Mouse (Mus musculus): Measurements from ENCODE around the gene Med8.

Med8 gene

DNA sequence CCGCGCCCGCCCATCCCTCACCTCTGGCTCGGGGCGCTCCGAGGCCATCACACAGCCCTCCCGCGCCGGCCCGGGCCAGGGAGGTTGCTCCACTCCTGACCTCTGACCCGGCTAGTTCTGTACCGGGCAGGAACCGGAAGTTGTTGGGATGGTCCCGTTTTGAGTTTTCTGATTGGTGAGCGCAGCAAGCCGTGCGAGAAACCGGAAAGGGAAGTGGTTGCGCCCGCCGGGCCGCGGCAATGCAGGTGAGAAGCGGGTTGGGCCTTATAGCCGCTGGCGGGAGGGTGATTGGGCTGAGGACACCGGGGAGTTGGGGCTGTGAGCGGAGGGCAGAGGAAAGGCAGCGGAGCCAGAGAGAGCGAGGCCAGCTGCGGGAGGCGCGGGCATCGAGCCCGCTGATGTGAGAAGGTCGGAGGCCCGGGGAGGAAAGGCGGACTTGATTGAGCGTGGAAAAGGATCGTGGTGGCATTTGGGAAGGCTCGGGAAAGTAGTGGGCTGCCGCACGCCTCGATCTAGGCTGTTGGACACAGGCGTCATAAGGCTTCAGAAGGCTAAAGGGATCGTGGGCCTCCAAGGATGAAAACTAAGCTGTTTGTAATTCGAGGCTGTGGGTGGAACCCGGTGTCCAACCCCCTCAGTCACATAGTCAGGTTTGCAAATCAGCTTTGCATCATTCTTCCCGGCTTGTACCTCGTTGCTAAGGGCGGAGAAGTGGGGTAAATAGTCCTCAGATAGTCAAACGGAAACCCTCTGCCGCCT is at the start of gene Med8, which contains the start of gene Szt2:
Gene Med8 (plus strand): TSS at position 196 of the 759 bp plus-strand sequence.
Gene Szt2 (minus strand): TSS at position 132 of the 759 bp plus-strand sequence.
- peak; percentile 70 for DNase-seq (ENCODE audit: low spot score)

DNA sequence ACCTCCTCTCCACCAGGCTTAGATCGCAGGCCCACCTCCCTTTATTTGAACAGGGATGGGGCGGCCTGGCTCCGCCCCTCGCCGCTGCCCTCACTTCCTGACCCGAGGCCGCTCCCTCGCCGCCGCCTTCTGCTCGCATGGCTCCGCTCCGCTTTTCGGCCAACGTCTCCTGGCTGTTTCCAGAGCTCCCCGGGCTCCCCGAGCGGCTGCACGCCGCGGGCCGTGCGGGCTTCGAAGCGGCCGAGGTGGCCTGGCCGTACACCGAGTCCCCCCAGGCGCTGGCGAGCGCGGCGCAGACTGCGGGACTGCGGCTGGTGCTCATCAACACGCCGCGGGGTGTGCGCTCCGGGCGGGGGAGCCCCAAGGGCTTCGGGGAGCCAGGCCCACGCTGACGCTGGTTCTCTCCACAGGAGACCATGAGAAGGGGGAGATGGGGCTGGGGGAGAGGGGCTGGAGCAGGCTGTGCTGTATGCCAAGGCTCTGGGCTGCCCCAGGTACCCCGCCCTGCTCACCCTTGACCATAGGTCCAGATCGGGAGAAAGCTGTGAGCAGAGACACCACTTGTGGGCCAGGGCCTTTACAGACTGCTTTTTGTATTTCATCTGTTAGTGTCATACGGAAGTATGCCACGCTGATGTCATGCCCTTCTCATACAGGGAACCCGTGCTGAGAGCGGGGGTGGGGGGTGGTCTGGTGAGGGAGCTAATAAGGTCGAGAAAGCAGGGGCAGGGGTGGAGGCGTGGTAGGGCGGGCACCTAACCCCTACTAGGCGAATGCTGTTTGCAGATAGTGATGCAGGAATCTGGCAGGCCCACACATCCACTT is 49.0 kb upstream of the Med8 start:
- DNase-seq (ENCODE audit: low spot score): peak; percentile 60

DNA sequence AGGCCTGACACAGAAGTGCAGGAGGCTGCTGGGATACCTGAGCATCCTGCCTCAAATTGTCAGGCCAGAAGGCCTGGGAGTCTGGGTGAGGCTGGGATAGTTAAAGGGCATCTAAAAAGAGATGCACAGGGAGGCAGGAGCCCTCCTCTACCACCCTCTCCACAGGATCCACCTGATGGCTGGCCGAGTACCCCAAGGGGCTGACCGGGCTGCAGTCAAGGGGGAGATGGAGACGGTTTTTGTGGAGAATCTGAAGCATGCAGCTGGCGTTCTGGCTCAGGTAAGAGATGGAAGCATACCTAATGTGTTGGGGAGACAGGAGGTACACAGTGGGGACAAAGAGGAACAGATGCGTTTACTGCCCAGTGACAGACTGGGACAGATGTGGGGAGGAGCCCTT is 47.7 kb upstream of the Med8 start:
- no peak for DNase-seq (ENCODE audit: low spot score)

DNA sequence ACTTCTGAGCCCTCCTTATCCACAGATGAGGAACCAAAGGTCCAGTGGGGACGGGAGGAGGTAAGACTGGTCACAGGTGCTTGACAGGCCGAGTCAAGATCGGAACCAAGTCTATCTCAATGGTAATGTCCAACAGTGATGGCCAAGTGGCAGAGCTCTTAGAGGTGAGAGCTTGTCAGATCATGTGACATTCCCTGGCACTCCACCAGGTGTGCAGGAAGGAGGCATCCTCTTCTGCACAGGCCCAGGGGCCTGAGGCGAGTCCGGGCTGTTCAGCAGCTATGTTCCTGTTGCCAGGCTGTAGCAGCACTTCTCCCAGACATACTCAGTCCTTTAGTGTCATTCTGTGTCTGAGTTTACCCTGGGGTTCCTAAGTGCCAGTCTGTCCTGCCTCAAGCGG is 46.3 kb upstream of the Med8 start:
- DNase-seq (ENCODE audit: low spot score): no peak

DNA sequence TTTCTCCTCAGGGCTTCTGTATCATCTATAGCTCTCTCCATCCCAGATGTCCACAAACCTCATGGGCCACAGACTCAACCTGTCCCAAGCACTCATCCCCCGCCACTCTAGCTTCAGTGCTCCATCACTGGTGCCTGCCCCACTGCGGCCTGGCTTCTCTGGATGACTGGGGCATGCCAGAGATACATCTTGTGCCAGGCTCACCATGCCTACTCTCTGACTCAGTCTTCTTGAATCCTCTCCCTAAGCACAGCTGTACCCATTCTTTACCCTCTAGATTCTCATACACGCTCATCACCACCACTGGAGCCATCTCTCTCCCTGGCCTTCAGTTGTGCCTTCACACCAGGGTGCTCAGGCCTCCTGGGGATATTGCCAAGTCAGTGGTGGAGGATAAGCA is 45.2 kb upstream of the Med8 start:
- DNase-seq (ENCODE audit: low spot score): no peak

DNA sequence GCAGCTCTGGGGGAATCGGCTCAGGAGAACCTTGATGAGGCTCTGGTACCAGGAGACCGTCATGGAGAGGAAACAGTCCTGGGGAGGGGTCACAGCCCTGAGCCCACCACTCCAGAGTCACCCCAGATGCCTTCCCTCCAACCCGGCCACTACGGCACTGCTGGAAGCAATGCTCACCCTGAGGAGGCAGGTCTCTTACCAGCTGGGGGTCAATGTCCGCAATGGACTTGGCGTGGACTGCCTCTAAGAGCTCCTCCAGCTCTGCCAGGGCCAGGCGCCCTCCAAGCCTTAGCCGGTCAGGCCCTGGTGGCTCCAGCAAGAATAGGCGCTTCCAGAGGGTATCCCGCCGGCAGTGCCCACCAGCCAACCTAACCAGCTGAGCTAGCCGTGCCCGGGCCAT is 44.5 kb upstream of the Med8 start:
- DNase-seq (ENCODE audit: low spot score): no peak

DNA sequence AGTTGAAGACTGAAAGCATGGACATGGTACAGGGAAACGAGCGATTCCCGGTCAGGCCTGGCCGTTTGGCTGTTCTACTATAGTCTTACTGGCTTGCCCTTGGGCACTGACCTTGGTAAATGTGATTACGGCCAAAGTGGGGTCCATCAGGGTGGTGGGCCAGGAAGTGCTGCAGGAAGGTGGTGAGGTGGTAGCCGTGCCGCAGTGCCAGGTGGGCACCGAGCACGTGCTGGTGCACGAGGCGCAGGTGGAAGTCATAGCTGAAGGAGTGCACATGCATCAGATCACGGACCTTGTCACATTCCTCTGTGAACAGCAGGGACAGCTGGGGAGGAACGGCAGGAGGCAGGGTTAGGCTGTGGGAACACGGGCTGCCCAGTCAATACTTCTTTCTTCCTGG is 43.1 kb upstream of the Med8 start:
- DNase-seq (ENCODE audit: low spot score): no peak

DNA sequence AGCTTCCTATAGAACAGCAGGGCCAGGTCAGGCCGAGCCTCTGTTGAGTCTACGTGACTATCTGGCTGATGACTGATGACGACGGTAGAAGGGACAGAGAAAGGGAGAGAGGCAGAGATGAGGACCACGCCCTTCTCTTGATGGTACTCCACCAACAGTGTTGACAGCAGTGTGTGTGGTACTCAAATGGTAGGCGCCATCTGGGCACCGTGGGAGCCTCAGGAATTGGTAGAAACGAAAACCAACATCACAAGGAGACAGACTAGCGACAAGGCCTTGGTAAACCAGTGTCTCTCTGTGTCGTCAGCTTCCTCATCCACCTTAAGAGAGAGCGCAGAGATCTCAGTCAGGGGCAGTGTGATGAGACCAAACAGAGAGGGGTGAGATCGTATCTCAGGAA is 41.6 kb upstream of the Med8 start:
- no peak for DNase-seq (ENCODE audit: low spot score)

DNA sequence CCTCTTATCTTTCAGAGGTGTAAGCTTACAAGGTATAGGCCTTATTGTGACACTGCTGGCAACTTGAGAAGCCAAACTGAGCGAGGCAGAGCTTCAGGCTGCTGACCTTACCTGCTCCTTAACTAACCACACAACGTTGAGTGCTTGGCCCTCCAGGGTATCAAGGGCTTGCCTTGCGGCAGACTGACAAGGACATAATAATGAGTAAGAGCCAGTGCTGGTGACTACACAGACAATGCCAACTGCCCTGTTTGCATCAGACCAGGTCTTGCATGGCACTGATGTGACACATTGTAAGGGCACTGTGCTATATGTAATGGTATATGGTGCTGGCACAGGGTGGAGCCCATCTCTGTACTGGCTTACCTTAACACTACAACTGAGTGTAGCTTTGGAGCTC is 40.5 kb upstream of the Med8 start:
- DNase-seq (ENCODE audit: low spot score): no peak

DNA sequence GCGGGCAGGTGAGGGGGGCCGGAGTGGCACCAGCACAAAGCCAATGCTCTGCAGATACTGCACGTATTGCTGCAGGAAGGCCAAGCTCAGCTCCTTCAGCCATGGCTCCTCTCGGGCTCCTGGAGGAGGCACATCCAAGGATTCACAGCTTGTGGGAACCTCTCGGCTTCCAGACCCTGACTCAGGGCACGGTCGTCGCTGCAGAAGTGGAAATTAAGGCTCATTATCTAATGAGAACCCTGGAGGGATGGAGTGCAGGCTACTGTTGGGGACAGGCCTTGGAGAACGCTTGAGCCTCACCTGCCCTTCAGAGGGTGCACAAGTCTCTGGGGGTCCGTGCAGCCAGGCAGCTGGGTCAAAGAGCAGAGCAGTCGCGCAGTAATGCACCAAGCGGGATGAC is 37.3 kb upstream of the Med8 start:
- DNase-seq (ENCODE audit: low spot score): no peak

DNA sequence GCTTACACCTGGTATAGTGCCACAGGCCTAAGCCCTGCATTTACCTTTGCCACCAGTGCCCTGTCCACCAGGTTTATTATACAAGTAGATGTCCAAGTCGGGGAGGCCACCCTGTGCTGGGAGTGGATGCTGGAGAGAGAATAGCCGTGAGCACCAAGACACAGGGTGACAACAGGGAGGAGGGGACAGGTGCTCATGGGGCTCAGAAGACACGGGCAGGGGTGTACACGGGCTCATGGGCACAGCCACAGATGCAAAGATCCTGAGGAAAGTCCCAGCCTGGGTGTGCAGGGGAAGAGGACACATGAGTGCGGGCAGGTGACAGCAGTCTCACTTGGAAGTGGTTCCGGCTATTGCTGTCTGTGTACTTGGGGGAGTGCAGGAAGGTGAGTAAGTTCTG is 33.1 kb upstream of the Med8 start:
- no peak for DNase-seq (ENCODE audit: low spot score)

DNA sequence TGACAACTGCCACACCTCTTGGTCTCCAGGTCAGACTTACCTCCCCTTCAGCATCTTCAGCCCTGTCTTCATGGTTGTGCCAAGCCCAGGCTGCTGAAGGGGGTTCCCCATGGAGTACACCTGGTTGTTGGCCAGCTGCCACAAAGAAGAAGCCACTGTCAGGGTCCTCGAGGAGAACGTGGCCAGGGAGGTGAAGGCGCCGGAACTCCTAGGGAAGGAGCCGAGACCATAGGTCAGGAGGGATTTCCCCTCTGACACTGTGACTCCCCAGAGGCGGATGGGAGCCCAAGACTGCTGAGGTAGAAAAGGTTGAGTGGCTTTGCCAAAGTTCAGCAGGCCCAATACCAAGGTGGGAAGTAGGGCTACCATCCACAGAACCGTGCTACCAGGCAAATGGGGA is 25.9 kb upstream of the Med8 start:
- no peak for DNase-seq (ENCODE audit: low spot score)

DNA sequence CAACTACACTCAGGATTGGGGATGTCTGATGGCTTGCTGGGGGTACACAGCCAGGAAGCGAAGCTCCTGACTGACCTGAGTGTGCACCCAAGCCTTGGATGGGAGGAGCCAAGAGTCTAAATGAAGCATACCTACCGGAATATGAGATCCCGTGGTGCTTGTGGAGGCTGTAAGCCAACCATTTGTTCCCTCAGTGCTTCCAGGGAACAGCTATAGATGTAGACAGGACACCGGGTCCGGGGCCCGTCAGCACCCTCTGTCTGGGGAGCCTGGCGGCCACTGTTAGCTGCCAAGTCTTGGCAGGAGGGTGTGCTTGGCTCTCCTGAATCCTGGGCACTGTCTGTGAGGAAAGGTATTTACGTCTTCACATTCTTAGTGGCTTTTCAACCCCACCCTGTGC is 21.8 kb upstream of the Med8 start:
- DNase-seq (ENCODE audit: low spot score): no peak

DNA sequence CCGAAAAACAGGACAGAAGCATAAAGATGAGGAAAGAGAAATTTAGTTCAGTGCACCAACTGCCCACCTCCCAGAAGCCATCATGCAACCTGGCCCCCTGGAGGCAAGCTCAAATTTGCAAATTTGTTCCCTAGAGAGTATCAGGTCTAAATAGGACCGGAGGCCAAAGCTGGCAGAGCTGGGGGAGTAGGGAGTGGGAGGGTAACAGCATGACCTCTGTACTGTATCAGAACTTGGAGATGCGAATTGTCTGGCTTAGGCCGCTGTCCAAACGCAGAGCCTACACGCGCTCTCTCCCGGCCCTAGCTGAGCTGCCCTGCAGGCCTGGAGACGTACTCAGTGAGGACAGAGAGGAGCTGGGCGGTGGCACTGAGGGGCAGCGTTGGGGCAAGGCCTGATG is 19.0 kb upstream of the Med8 start:
- no peak for DNase-seq (ENCODE audit: low spot score)

DNA sequence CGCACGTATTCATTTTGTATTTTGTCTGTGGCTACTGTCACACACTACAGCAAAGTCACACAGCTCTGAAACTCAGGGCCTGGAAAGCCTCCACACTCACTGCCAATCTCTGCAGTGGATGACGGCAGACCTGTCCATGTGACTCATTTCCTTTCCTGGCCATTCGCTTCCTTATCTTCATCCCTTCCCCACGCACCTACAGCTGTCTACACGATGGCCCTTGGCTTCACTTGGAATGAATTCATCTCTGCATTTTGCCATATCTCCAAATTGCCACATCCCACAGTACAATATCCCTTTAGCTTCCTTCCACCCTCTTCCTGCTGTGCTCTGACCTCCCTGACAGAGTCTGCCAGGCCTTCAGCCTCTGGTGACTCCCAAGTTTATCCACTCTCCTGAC is 14.6 kb upstream of the Med8 start:
- DNase-seq (ENCODE audit: low spot score): no peak

DNA sequence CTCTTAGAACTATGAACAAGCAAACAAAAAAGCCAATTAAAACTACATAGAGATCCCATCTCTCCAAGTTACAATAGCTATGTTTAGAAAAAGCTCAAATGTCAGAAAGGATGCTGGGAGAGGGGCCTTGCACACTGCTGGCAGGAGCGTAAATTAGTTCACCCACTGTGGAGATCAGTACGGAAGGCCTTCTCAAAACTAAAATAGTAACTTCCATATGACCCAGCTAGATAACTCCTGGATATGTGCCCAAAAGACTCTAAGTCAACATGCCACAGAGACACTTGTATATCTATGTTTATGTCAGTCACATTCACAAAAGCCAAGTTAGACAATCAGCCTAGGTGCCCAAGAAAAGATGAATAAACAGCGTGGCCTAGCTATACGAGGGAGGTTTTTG is 13.8 kb upstream of the Med8 start:
- DNase-seq (ENCODE audit: low spot score): no peak

DNA sequence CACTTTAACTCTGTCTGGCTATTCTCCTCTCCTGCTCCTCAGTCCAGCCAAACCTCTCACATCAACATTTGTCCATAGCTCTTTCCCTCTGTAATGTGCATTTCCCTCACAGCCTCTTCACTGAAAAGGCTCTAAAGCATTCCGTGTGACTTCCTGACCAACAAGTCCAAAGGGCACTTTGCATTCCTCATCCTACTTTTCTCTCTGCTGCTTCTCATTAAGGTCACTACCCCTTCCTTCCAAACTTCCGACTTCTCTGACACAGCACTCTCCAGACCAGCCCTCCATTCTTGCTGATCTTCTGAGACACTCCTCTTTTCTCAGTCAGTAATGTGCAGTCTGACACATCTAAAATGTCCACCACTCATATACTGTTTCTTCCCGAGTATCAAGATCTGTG is 12.7 kb upstream of the Med8 start:
- DNase-seq (ENCODE audit: low spot score): no peak

DNA sequence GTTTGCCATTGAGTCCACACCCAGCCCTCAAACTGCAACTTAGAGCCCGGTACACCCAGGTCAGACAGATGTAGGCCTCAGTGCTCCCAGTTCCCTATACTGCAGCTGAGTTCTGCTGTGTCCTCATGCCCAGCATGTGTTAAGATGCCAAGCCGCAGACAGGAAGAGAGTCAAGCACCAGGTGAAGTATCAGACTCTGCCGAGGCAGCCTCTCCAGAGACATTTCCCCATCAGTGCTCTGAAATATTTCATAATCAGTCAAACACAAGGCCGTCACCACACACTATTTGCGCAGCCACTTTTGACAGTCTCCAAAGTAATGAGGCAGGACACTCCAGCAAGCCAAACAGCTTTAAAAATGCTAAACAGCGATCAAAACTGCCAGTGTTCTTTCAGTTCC is 10.7 kb upstream of the Med8 start:
- no peak for DNase-seq (ENCODE audit: low spot score)

DNA sequence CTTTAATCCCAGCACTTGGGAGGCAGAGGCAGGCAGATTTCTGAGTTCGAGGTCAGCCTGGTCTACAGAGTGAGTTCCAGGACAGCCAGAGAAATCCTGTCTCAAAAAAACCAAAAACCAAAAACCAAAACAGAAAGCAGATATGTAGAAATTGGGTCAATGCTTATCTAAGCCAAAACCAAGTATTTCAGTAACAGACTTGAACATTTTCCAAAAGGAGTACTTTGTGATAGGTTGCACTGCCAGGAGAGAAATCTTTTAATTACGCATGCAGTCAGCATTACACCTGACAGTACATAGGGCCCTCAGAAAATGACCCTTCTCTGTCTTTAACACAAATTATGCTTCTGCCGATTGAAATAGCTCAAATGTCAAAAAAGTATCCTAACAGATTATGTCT is 7.7 kb upstream of the Med8 start:
- DNase-seq (ENCODE audit: low spot score): no peak

DNA sequence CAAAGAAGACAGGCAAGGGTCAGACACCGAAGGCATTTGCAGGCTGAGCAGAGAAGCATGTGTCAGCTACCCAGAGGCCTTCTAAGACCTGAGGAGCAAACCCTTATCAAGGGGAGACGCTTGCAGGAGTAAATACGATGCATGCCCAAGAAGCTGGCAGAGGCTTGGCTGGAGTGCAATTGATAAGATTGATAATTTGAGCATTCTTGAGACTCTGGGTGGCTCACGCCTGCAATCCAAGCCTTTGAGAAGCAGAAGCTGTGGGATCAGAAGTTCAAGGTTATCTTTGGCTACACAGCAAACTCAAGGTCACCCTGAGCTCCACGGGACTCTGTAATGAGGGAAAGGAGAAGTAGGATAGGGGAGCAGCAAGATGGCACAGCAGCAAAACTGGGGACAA is 7.2 kb upstream of the Med8 start:
- DNase-seq (ENCODE audit: low spot score): no peak

DNA sequence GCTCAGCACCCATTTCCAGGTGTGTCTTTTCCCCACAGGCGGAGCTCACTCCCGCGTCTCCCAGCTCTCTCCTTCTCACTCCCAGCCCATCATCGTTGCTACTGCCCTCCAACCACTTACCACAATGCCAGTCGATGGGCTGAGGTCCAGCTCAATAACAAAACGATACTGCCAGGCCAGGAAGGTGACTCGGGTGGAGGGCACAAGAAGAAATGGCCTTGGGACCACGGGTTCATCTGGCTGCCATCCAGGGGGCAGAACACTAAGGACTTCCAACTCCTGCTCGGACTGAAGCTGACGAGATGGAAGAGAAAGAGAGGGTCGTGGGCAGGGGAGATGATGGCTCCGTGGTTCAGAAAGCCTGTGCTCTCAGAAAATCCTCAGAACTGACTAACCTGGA is 6.4 kb upstream of the Med8 start:
- no peak for DNase-seq (ENCODE audit: low spot score)

DNA sequence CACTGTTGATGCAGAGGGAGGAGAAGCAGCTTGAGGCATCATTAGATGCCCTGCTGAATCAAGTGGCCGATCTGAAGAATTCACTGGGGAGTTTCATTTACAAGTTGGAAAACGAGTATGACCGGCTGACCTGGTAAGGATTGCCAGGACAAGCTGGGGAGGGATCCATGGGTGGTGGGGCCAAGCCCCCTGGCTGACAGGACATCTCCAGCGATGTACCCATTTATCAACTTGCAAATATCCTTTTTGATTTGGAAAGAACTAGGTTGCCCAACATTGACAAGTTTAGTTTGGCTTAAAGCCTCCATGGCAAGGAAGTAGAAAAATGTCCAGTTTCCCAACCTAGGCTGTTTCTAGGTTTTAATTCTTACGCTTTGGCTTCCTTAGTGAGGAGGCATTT is 1.7 kb downstream of the Med8 start:
- DNase-seq (ENCODE audit: low spot score): no peak

DNA sequence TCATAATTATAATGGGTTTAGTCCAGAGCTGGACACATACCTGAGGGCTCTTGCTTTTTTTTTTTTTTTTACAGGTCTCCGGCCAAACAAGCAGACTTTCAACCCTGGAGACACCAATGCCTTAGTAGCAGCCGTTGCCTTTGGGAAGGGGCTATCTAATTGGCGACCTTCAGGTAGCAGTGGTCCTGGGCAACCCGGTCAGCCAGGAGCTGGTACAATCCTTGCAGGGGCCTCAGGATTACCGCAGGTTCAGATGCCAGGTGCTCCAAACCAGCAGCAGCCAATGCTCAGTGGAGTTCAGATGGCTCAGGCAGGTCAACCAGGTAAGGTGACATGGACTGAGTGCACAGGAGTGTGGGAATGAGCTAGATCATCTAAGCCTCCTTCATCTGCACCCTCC is 4.4 kb downstream of the Med8 start:
- no peak for DNase-seq (ENCODE audit: low spot score)

DNA sequence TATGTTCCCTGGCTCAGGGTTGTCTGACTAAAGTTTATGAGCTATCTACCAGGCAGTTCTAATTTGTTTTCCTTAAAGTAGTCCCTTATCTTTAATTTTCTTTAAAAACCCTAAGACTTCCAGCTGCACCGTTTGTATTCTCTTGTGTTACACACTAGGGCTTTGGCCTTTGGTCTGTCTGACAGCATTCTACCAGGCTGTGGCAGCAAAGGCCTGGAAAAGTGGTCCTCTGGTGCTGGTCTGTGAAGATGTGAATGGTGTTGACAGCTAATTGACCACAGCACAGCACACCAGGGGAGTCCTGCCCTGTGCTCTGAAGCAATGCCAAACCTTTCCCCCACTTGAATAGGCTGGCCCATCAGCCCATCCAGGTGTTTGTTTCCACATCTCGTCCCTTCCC is 6.6 kb downstream of the Med8 start:
- DNase-seq (ENCODE audit: low spot score): no peak

Data from ovary, postnatal 10 days (tissue).